Mouse (Mus musculus) neutrophil, adult 5-6 weeks (primary cell): ENCODE results near the gene Tmem120b. TPM values are rescaled to one million over a fixed set of nuclear protein-coding genes. Genes with fewer than 3 reads are reported as not detected.

ENCODE experiments used
- ATAC-seq: fragments of 151-379, 151-347 bp; 2 replicates; pipeline ENCODE4 v1.8.0; 2017; ENCODE audit warnings: mild to moderate bottlenecking, moderate TSS enrichment; ENCODE audit not compliant: insufficient number of reproducible peaks, poor library complexity, low FRiP score, severe bottlenecking; ENCODE audit errors: extremely low read depth
- total RNA-seq: library from RNA; stranded (forward); fragments of 200-1000 nt; gene quantifications from 2 replicates; pipeline ENCODE4 v1.2.3, GENCODE M21; 2017

Tmem120b gene
- total RNA-seq, 1 experiment from 2014 or later: 2.0 TPM

- no peak for ATAC-seq
Measured at GRCm38 (mm10) chr5:123135471-123136360, 67.5 kb downstream of the Tmem120b start.

DNA sequence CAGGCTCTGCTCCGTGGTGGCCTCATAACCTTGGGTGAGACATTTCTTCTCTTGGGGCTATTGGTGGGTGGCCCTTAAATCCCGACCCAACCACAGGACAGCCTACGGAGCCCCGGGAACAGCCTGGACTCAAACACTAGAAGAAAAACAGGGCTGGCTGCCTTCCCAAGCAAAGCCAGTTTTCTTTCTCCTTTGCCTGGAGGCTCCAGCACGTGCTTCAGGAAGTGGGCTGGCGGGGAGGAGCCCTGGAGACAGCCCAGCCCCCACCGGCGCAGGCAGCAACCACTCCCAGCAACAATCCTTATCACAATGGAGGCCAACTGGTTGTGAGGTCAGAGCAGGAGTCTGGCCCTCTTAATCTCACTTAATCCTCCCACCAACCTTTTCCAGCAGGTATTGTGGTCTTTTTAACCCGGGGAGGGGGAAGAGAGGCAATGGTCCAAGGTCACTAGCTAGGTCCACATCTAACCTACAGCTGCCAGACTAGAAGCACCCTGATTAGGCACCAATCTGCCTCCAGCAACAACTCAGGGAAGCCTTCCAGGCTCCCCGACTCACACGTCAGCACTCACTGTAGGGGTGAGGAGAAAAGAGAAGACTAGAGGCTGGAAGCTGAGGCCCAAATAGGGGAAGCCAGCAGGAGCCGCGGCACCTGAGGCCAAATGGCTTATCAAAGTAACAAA, 68.3 kb downstream of the Tmem120b start:
- ATAC-seq: no peak

DNA sequence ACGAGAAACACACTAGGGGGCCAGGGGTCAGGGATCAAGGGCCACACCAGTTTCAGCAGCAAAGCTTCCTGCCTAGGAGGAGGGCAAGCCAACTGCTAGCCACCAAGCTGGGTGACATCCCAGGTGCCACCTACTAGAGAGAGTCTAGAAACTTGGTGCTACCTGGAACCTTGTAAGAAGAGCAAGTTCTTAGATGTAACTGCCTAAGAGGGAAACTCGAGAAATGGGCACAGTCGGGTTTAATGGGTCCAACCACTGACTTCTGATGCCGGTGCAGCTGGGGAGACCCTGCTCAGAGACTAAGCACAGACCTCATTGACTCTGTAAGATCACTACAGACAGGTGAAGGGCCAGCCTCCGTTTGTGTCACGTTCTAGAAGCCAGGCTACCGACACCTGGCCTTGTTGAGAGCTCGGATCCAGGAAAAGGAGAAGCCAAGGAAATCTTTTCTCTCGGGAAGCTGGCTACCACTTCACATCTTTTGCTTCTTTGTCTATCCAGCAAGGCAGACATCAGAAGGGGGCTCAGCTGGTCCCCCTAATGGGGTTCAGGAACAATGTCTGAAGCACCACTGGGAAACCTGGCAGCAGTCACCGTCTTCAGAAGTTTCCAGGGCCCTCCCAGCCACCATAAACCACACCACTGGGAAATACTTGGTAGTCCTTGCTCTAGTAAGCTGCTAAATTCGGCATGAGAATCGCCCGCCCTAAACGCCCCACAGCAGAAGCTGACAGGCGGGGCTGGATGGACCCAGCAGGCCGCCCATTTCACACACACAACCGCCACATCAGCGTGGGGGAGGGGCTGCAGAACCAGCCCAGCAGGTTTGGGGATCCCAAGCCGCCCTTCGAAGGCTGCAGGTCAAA, 69.1 kb downstream of the Tmem120b start:
- no peak for ATAC-seq

DNA sequence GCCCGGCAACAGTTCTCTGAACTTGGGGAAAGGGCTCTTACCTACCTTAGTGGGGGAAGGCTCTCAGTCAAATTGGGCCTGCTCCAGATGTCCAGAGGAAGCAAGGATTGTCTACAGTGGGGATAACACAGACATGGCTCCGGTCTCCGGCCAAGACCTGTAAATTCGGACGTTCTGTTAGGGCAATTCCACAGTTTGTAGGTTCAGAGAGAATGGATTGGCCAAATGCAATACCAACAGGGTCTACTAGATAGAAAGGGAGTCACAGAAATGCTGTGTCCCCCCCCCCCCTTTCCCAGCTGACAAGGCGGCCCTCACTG, 69.7 kb downstream of the Tmem120b start:
- no peak for ATAC-seq

DNA sequence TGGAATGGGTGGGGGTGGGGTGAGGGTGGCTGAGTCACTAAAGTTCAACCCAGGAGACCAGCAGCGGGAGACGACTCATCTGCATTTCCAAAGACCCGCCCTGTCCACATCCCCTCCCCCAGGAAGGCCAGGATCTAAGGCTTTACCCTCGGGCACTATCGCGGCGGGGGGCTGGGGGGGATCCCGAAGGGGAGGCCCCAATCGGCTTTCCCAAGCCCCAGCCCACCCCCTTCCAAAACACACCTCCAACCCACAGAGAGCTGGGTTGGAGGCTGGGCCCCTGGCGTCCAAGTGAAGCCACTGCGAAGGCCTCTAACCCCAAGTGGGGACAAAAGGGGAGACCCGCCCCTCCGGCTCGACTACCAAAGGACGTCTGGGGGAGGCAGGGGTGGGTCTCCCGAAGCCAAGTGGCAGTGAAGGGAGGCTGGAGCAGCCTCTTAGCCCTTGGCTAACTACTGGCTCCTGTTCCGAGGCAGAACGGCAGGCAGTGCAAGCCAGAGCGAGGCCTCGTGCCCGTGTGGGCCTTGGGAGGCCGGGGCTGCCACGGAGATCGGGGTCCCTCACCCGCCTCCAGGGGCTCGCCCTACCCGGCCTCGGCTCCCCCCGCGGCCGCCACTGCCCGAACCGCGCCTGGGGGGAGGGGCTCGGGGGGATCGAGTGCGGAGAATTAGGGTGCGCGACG, 70.2 kb downstream of the Tmem120b start:
- no peak for ATAC-seq

- peak; percentile 34; the same call in 1 of the 2 replicates for ATAC-seq
Measured at GRCm38 (mm10) chr5:123138953-123139721, 70.9 kb downstream of the Tmem120b start.

GRCm38 (mm10) chr5:123139722-123140627, 71.8 kb downstream of the Tmem120b start:
- ATAC-seq: no peak

GRCm38 (mm10) chr5:123140694-123141554, 72.7 kb downstream of the Tmem120b start:
- ATAC-seq: peak; percentile 44

GRCm38 (mm10) chr5:123141555-123142160, 73.4 kb downstream of the Tmem120b start:
- no peak for ATAC-seq

- no peak for ATAC-seq
Measured at GRCm38 (mm10) chr5:123142161-123143157, 74.2 kb downstream of the Tmem120b start, which contains the start of gene Setd1b. TSS of gene Setd1b (plus strand) at chr5:123142193.

DNA sequence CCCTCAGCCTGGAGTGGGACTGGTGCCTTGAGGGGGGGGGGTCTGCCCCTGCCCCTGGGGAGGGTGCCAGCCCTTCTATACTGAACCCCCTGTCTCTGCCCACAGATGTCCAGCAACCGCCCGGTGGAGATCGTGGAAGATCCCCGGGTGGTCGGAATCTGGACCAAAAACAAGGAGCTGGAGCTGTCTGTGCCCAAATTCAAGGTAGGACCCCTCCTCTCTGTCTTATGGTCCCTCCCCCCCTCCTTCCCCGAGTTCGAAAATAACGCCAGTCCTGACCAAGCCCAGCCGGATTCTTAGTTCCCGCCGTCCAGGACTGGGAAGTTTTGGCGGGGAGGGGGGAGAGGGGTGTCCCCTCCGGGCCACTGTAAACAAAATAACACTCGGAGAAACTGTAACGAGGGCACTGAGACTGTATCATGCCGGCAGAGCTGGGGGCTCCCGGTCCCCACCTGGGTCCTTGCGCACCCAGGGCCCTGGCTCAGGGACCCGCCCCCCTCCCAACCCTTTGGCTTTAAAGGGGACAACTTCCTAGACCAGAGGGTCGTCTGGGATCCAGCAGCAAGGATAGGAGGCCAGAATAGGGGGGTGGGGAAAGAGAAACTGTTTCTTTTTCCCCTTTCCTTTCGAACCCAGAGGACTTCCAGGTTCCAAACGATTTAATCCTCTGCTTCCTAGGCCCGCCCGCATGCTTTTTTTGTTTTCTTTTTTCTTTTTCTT, 75.2 kb downstream of the Tmem120b start:
- no peak for ATAC-seq

GRCm38 (mm10) chr5:123143971-123144745, 75.9 kb downstream of the Tmem120b start:
- ATAC-seq: no peak

DNA sequence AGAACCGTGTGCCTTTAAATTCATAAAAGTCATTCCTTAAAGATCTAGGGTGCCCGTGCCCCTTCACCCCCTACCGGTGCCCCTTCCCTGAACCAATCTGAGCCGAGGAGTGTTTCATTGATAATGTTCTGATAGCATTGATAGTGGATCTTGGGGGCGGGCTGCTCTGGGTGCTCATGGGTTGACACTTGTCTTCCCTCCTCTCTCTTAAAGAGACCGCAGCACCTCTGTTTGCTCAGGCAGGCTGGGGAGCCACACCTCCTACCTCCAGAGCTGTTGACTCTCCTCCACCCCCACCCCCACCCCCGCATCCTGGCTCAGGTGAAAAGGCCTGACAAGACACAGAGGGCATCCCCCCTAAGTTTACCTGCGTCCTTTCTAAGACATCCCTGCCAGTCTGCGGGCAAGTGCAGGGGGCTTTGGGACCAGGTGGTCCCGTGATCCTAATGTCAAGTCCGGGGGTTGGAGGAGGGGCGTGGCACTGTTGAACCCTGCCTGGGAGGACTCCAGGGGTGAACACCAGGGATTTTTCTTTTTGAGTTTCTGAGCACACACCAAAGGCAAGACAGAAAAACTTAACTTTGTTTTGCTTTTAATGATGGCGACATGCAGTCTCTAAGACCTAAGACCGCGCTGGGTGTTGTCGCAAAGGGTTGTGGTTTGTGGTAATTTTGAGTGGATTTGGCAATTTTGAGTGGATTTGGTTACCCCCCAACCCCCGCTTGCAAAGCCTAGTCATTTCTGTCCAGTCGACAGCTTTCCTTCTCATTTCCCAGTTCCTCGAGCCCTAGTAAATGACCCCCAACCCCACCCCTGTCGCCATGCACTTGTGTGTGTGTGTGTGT, 76.8 kb downstream of the Tmem120b start:
- ATAC-seq: no peak
